Mouse (Mus musculus) G1E (cell line): ENCODE results near the gene Polr1e.

ENCODE experiments used
- CTCF ChIP-seq: IDR thresholded peaks from 2 replicates; pipeline ENCODE4 v1.5.1; 2012; ENCODE audit warnings: low read depth, low read length, inconsistent platforms, mixed read lengths
- GATA1 ChIP-seq: IDR thresholded peaks from 2 replicates; pipeline ENCODE4 v1.6.1; 2012; ENCODE audit warnings: borderline replicate concordance, low read length, inconsistent platforms, mixed read lengths
- GATA2 ChIP-seq: IDR thresholded peaks from 2 replicates; pipeline ENCODE4 v1.6.1; 2012; ENCODE audit warnings: low read depth, low read length, inconsistent platforms, borderline replicate concordance
- POLR2AphosphoS5 ChIP-seq: IDR thresholded peaks from 2 replicates; pipeline ENCODE4 v1.6.1; 2012; ENCODE audit warnings: low read depth, low read length, inconsistent platforms; ENCODE audit not compliant: insufficient replicate concordance
- TAL1 ChIP-seq: conservative IDR thresholded peaks from 2 replicates; pipeline ENCODE4 v1.6.1; 2012; ENCODE audit warnings: low read depth, low read length, inconsistent platforms, mixed read lengths

- no peak for TF ChIP-seq CTCF
- TF ChIP-seq TAL1: no peak
- TF ChIP-seq GATA1: no peak
- no peak for TF ChIP-seq GATA2
- TF ChIP-seq POLR2AphosphoS5: no peak
Observed at GRCm38 (mm10) chr4:45047286-45047887, 29.0 kb downstream of the Polr1e start.
